Mouse (Mus musculus) CH12.LX (cell line): ENCODE measurements around the gene Arpc3.

Experiments used
- ELF1 ChIP-seq: IDR thresholded peaks from 2 replicates; pipeline ENCODE4 v1.6.1; 2014; ENCODE audit warnings: low read depth, mild to moderate bottlenecking, inconsistent platforms, low read length, improper control_type of control experiment
- GABPA ChIP-seq: IDR thresholded peaks from 2 replicates; pipeline ENCODE4 v1.6.1; 2012; ENCODE audit warnings: low read depth, low read length, improper control_type of control experiment, inconsistent platforms; ENCODE audit not compliant: insufficient replicate concordance
- POLR2A ChIP-seq: IDR thresholded peaks from 2 replicates; pipeline ENCODE4 v1.6.1; 2011; ENCODE audit warnings: low read depth, mild to moderate bottlenecking, improper control_type of control experiment, low read length
- RAD21 ChIP-seq: IDR thresholded peaks from 2 replicates; pipeline ENCODE4 v1.6.1; 2011; ENCODE audit warnings: low read depth, mild to moderate bottlenecking, low read length, improper control_type of control experiment, moderate library complexity

DNA sequence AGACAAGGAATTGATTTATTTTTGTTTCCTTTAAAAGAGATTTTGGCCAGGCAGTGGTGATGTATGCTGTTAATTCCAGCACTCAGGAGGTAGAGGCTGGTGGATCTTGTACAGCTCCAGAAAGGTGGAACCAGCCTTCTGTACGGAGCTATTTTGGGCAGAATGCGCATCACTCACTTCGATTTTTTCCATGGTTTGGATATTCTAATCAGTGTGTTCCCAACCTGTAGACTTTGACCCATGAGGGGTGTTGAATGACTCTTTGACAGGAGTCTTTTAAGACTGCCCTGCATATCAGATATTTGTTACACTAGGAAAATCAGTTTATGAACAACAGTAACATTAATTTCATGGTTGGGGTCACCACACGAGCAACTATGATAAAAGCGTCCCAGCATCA is 59.6 kb downstream of the Arpc3 start:
- TF ChIP-seq POLR2A (no peak), RAD21 (no peak), ELF1 (no peak), GABPA (no peak)
